Mouse (Mus musculus): Measurements from ENCODE around the gene Trpc4. TPM values are rescaled to one million over a fixed set of nuclear protein-coding genes. Genes with fewer than 3 reads are reported as not detected.

The Trpc4 gene
- polyA plus RNA-seq (2015; fragmentation: Nextera tagmentation; extraction: Ambion mirVana): 0.20 and 0.21 TPM in 2 replicates

DNA sequence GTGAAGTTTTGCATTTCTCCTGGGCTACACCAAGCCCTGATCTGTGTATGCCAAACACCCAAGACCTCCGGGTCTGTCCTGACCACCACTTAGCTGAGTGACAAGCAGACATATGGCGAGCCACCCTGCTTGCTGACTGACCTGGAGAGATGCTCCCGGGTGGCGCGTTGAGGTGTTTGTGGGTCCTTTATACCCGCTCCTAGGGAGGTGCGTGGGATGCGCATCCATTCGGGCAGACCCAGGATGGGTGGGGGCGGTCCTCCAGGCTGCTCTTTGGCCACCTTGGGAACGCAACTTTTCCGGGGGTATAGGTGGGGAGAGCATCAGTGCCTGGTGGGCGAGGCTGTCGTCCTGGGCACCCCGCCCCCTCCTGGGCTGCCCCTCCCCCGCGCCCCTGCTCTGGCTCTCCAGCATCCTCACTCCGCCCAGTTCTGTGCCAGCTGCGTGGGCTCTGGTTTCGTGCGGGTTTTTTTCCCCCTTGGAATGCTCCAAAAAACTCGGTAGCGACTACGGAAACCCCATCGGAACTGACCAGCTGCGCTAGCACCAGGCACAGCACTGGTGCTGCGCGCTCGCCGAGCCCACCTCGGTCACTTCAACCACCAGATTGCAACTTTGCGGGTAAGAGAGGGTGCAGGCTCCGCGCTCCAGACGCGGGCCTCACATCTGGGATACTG lies at the start of gene Trpc4:
Gene Trpc4 (plus strand): TSS at position 397 of the 677 bp plus-strand sequence.
- peak; percentile 53; the same call in 1 of the 2 replicates for ATAC-seq (replicated peaks; ENCODE audit: insufficient number of reproducible peaks, insufficient read depth, low FRiP score, low read depth)
- Histone ChIP-seq H3K4me2 (peak within 1 kb of the TSS; percentile 75), H3K4me3 (peak within 1 kb of the TSS; percentile 47), H3K27me3 (peaks cover 41% of the 10 kb centered on the region), H3K4me1 (replicated peaks) (peaks cover 20% of the 10 kb centered on the region), H3K36me3 (no peaks in the 10 kb centered on the region), H3K9me3 (replicated peaks) (no peaks in the 10 kb centered on the region), H3K9ac (no peak within 1 kb of the TSS), H3K27ac (no peak within 1 kb of the TSS)
- under 1% methylated on average over 36 of the region's 36 CpGs for WGBS

DNA sequence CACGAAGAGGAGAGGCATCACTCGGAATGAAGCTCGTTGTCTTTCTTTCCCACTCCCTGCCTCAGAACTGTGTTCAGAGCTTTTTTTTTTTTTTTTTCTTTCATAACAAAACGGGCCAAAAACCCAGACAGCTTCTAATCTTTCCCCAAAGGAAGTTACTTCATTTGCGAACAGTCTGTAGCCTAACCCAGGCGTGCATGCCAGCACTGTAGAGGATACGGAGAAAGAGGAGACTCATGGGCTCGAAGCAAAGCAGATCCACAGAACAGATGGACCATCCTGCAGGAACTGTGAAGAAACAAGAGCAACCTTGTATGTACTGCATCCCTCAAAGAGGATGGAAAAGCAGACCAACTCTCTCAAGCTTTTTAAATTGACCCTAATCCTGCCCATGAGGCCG lies 44.3 kb upstream of the Trpc4 start:
- H3K27me3 ChIP-seq: no peaks in the 10 kb centered on the region
- H3K27ac ChIP-seq: no peak overlapping the region
- no peak for ATAC-seq (replicated peaks; ENCODE audit: insufficient number of reproducible peaks, insufficient read depth, low FRiP score, low read depth)
- no peak overlapping the region for H3K4me2 ChIP-seq
- no peak overlapping the region for H3K9ac ChIP-seq
- no peaks in the 10 kb centered on the region for H3K4me1 ChIP-seq (replicated peaks)
- no peaks in the 10 kb centered on the region for H3K9me3 ChIP-seq (replicated peaks)
- H3K4me3 ChIP-seq: no peak overlapping the region
- WGBS: 68% methylated on average over 9 of the region's 9 CpGs
- H3K36me3 ChIP-seq: no peaks in the 10 kb centered on the region

DNA sequence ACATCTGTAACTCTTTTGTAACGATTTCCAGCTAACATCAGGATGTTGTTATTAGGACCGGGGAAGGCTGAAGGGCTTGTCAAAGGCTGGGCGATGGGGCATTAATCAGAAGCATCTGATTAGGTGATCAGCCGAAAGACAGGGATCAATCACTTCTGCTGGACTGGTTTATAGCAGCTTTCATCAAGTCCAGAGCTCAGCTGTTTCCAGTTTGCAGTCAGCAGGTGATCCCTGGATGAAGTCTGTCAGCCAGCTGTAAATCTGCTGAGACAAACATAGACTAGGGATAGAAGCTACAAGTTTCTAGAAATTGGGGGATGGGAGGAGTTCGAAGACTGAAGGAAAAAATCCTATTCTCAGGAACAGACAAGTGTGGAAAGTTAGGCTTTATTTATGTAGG lies 20.5 kb upstream of the Trpc4 start:
- Histone ChIP-seq H3K9me3 (replicated peaks) (no peaks in the 10 kb centered on the region), H3K4me2 (no peak overlapping the region), H3K4me1 (replicated peaks) (no peaks in the 10 kb centered on the region), H3K9ac (no peak overlapping the region), H3K4me3 (no peak overlapping the region), H3K36me3 (no peaks in the 10 kb centered on the region), H3K27ac (no peak overlapping the region), H3K27me3 (no peaks in the 10 kb centered on the region)
- ATAC-seq (replicated peaks; ENCODE audit: insufficient number of reproducible peaks, insufficient read depth, low FRiP score, low read depth): no peak
- 61% methylated on average over 5 of the region's 5 CpGs for WGBS

GRCm38 (mm10) chr3:54141376-54141775 lies 14.5 kb upstream of the Trpc4 start:
- Histone ChIP-seq H3K4me3 (no peak overlapping the region), H3K27me3 (no peaks in the 10 kb centered on the region), H3K36me3 (no peaks in the 10 kb centered on the region), H3K4me2 (no peak overlapping the region), H3K9ac (no peak overlapping the region), H3K27ac (no peak overlapping the region), H3K9me3 (replicated peaks) (no peaks in the 10 kb centered on the region), H3K4me1 (replicated peaks) (no peaks in the 10 kb centered on the region)
- WGBS: 82% methylated on average over 2 of the region's 2 CpGs
- ATAC-seq (replicated peaks; ENCODE audit: insufficient number of reproducible peaks, insufficient read depth, low FRiP score, low read depth): no peak

GRCm38 (mm10) chr3:54154844-54155638 lies 794 bp upstream of the Trpc4 start:
- no peaks in the 10 kb centered on the region for H3K36me3 ChIP-seq
- no peak overlapping the region for H3K27ac ChIP-seq
- H3K4me1 ChIP-seq (replicated peaks): peaks cover 20% of the 10 kb centered on the region
- H3K4me2 ChIP-seq: peak overlapping the region; percentile 75
- H3K9me3 ChIP-seq (replicated peaks): no peaks in the 10 kb centered on the region
- no peak overlapping the region for H3K9ac ChIP-seq
- peak overlapping the region; percentile 47 for H3K4me3 ChIP-seq
- peaks cover 41% of the 10 kb centered on the region for H3K27me3 ChIP-seq
- peak; percentile 53; the same call in 1 of the 2 replicates for ATAC-seq (replicated peaks; ENCODE audit: insufficient number of reproducible peaks, insufficient read depth, low FRiP score, low read depth)
- WGBS: 4% methylated on average over 16 of the region's 16 CpGs

- peak overlapping the region; percentile 47 for H3K4me3 ChIP-seq
- no peaks in the 10 kb centered on the region for H3K9me3 ChIP-seq (replicated peaks)
- 1% methylated on average over 28 of the region's 28 CpGs for WGBS
- no peaks in the 10 kb centered on the region for H3K36me3 ChIP-seq
- H3K27me3 ChIP-seq: peaks cover 41% of the 10 kb centered on the region
- ATAC-seq (replicated peaks; ENCODE audit: insufficient number of reproducible peaks, insufficient read depth, low FRiP score, low read depth): no peak
- H3K4me1 ChIP-seq (replicated peaks): peaks cover 20% of the 10 kb centered on the region
- no peak overlapping the region for H3K27ac ChIP-seq
- no peak overlapping the region for H3K9ac ChIP-seq
- peak overlapping the region; percentile 75 for H3K4me2 ChIP-seq
These were observed 623 bp downstream of the Trpc4 start for GRCm38 (mm10) chr3:54156316-54157000.

DNA sequence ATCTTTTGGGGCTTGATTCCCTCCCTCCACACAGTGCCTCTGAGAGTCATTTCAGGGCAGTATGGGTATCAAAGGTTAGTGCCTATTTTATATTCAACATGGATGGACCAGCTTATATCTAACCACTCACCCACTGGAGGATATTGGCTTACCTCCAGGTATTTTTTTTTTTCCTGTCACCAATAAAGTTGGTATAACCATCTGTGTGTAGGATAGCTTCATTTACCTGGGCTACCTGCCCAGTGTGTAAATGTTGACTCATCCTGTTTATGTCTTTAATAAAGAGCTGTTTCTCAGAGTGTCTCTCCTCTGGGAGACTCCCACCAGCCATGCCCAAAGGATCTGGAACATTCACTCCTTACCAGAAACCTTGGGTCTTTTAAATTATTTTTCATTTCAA lies 14.9 kb downstream of the Trpc4 start:
- Histone ChIP-seq H3K4me2 (no peak overlapping the region), H3K4me3 (no peak overlapping the region), H3K4me1 (replicated peaks) (no peaks in the 10 kb centered on the region), H3K9ac (no peak overlapping the region), H3K27me3 (no peaks in the 10 kb centered on the region), H3K9me3 (replicated peaks) (no peaks in the 10 kb centered on the region), H3K36me3 (no peaks in the 10 kb centered on the region), H3K27ac (no peak overlapping the region)
- ATAC-seq (replicated peaks; ENCODE audit: insufficient number of reproducible peaks, insufficient read depth, low FRiP score, low read depth): no peak

DNA sequence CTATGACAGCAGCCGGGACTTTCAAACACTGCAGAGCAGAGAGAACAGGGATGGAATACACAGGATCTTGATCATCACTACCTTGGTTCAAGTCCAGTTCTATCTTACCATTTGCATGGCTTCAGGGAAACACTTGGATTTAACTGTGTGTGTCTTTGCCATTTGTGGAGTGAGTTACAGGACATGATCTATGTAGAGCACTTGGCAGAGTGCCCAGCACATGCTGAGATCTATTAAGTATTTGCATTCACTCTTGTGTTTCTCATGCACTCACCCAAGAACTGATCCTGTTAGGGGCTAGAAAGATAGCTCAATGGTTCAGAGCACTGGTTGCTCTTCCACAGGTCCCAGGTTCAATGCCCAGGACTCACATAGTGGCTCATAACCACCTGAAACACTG lies 21.5 kb downstream of the Trpc4 start:
- Histone ChIP-seq H3K27ac (no peak overlapping the region), H3K9me3 (replicated peaks) (no peaks in the 10 kb centered on the region), H3K9ac (no peak overlapping the region), H3K27me3 (no peaks in the 10 kb centered on the region), H3K36me3 (no peaks in the 10 kb centered on the region), H3K4me2 (no peak overlapping the region), H3K4me3 (no peak overlapping the region), H3K4me1 (replicated peaks) (no peaks in the 10 kb centered on the region)
- no peak for ATAC-seq (replicated peaks; ENCODE audit: insufficient number of reproducible peaks, insufficient read depth, low FRiP score, low read depth)
- 81% methylated on average over 1 of the region's 1 CpGs for WGBS

GRCm38 (mm10) chr3:54190932-54191668 lies 35.3 kb downstream of the Trpc4 start:
- Histone ChIP-seq H3K27me3 (no peaks in the 10 kb centered on the region), H3K36me3 (no peaks in the 10 kb centered on the region), H3K4me2 (no peak overlapping the region), H3K27ac (no peak overlapping the region), H3K9ac (no peak overlapping the region), H3K4me1 (replicated peaks) (no peaks in the 10 kb centered on the region), H3K9me3 (replicated peaks) (no peaks in the 10 kb centered on the region), H3K4me3 (no peak overlapping the region)
- WGBS: 42% methylated on average over 6 of the region's 6 CpGs
- no peak for ATAC-seq (replicated peaks; ENCODE audit: insufficient number of reproducible peaks, insufficient read depth, low FRiP score, low read depth)

DNA sequence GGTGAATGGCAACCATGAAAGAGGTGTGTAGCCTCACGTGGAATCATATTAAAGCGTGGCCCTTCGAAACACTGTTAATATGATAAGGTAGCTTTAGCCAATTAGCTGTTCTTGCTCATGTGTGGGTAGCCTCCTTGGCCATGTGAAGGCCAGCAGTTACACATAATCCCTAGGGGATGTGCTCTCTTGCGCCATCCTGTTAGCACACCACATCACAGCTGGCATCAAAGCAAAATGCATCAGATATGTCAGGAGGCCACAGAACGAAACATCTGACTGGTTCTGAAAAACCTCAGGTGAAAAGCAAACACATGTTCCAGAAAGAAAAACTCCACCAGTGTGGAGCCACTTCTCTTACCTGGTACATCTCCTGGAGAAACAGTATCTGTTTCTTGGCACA lies 45.4 kb downstream of the Trpc4 start:
- no peaks in the 10 kb centered on the region for H3K4me1 ChIP-seq (replicated peaks)
- no peak for ATAC-seq (replicated peaks; ENCODE audit: insufficient number of reproducible peaks, insufficient read depth, low FRiP score, low read depth)
- 74% methylated on average over 5 of the region's 5 CpGs for WGBS
- H3K36me3 ChIP-seq: no peaks in the 10 kb centered on the region
- H3K27me3 ChIP-seq: no peaks in the 10 kb centered on the region
- no peak overlapping the region for H3K4me2 ChIP-seq
- H3K9ac ChIP-seq: no peak overlapping the region
- H3K4me3 ChIP-seq: no peak overlapping the region
- no peaks in the 10 kb centered on the region for H3K9me3 ChIP-seq (replicated peaks)
- H3K27ac ChIP-seq: no peak overlapping the region

- no peaks in the 10 kb centered on the region for H3K27me3 ChIP-seq
- H3K9me3 ChIP-seq (replicated peaks): no peaks in the 10 kb centered on the region
- 62% methylated on average over 5 of the region's 5 CpGs for WGBS
- no peaks in the 10 kb centered on the region for H3K4me1 ChIP-seq (replicated peaks)
- no peak overlapping the region for H3K9ac ChIP-seq
- no peaks in the 10 kb centered on the region for H3K36me3 ChIP-seq
- no peak overlapping the region for H3K4me3 ChIP-seq
- no peak overlapping the region for H3K4me2 ChIP-seq
- no peak for ATAC-seq (replicated peaks; ENCODE audit: insufficient number of reproducible peaks, insufficient read depth, low FRiP score, low read depth)
- H3K27ac ChIP-seq: no peak overlapping the region
These were observed 48.6 kb downstream of the Trpc4 start for GRCm38 (mm10) chr3:54204386-54204785.

Measured in heart, embryonic 15.5 days (tissue).